Mouse (Mus musculus) kidney, adult 8-10 months (tissue): ENCODE measurements around the gene Apobec4.

ENCODE experiments used
- DNase-seq, 2 experiments: peaks; one replicate each; pipeline ENCODE4 v3.0.0; 2022

Gene Apobec4

DNA sequence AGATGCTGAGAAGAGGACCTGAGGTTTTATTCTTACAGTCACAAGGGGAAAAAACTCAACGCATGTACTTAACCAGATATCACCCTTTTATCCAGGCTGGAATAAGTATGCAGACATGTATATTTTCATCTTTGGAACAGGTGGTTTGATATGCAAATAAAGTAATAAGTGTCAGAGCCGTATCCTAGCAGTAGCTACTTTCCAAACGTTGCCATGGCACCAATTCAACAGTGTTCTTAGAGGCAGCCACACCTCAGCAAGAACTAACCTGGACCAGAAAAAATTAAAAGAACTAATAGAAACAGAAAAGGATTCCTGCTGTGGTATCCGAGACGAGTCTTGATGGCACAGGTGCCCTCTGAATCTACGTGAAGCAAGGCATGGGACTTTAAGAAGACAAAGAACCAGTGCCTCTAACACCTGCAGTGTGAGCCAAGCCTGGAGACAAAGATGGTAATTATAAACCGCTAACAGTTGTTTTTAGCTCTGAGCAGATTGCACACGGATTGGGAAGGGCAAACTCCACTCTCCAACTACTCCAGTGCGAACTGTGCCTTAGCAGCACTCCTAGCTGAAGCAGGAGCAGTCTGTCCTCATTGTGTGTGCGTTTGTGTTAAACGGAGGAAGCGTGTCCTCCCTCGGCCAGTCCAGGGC is at the start of gene Apobec4:
Gene Apobec4 (plus strand): TSS at position 240 of the 654 bp plus-strand sequence.
- DNase-seq: peak in 1 of 2 experiments; percentile 21

- no peak for DNase-seq
These were observed 49.3 kb upstream of the Apobec4 start for GRCm38 (mm10) chr1:152701066-152701465.

- no peak for DNase-seq
These were observed 47.4 kb upstream of the Apobec4 start for GRCm38 (mm10) chr1:152702920-152703319.

- no peak for DNase-seq
These were observed 46.4 kb upstream of the Apobec4 start for GRCm38 (mm10) chr1:152703941-152704340.

DNA sequence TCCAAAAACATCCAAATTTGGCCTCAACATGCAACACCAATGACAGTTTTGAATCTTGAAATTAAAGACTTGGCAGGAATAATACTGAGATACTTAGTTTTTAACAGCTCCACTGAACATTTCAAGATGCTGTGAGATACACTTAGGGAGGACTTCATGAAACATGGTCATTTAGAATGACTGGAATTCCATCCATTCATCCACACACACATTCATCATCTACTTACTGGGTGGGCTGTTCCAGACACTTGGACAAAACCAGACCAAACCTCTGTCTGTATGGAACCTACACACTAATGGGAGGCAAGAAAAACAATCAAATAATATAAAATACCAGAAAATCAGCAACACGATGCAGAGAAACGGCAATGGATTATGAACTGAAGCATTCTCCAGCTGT is 42.8 kb upstream of the Apobec4 start:
- DNase-seq: no peak

- DNase-seq: no peak
These were observed 39.3 kb upstream of the Apobec4 start for GRCm38 (mm10) chr1:152711037-152711436.

DNA sequence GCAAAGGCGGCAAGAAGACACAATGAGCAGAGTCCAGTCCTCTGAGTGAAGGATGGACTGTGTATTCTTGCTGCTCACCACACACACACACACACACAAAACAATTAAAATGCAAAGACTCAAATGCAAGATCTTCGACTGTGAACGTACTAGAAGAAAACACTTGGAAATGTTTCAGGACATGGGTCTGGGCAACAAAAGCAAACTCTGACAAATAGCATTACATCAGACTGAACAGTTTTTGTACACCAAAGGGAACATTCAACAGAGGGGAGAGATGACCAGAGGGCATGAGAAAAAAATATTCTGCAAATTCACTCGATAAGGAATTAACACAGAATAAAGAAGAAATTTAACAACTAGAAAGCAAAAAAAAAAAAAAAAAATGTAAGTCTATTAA is 36.4 kb upstream of the Apobec4 start:
- DNase-seq: no peak

- no peak for DNase-seq
These were observed 35.9 kb upstream of the Apobec4 start for GRCm38 (mm10) chr1:152714405-152714804.

- no peak for DNase-seq
These were observed 33.0 kb upstream of the Apobec4 start for GRCm38 (mm10) chr1:152717329-152717728.

DNA sequence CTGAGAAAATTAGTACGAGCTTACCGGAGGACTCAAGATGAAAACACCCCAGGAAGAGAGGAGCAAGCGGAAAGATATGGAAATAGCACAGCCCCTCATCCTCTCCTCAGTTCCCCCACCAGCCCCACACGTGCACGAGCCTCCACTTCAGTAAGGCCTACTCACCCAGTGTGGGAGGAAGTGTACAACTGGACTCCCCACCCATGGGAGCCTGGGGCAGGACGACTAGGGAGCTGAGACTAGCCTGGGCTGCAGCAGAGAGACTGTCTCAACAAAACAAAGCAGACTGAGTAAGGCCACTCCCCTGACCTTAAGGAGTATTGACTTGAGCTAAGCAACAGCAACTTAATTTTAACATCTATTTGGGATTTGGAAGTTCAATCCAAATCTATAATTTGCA is 32.2 kb upstream of the Apobec4 start:
- no peak for DNase-seq

- DNase-seq: no peak
These were observed 29.4 kb upstream of the Apobec4 start for GRCm38 (mm10) chr1:152720969-152721368.

- no peak for DNase-seq
These were observed 28.7 kb upstream of the Apobec4 start for GRCm38 (mm10) chr1:152721535-152722198.

DNA sequence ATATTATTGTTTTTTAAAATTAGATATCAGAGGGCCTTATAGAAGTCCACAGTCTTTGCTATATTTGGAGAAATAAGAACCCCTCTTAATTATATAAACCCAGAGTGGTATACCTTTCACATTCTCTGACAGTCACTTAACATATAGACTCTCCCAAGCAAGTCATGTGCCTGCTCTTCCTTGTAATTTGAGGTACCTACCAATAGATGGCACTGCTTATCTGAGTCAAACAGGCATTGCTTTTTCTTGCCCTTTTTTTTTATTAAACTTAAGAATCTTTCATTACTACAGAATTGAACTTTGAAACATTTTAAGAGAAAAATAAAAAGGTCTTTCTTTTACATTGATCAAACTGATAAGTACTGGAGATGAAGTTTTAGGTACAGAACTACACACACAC is 26.1 kb upstream of the Apobec4 start:
- DNase-seq: peak in 1 of 2 experiments; percentile 8

DNA sequence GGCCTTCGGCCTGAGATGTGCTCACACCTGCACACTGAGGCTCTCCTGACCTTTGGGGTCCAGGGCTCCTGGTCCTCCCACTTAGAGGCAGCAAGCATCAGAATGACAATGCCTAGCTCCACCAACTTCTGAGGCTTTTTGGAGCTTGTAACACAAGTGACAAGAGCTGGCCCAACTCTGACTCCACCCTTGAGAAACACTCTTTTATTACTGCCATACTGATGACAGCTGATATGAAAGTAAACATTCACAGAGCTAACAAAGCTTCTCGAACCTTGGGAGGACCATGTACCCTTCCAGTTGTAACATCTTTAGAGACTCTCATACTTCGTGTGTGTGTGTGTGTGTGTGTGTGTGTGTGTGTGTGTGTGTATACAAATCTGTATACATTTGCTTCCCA is 24.3 kb upstream of the Apobec4 start:
- DNase-seq: no peak

DNA sequence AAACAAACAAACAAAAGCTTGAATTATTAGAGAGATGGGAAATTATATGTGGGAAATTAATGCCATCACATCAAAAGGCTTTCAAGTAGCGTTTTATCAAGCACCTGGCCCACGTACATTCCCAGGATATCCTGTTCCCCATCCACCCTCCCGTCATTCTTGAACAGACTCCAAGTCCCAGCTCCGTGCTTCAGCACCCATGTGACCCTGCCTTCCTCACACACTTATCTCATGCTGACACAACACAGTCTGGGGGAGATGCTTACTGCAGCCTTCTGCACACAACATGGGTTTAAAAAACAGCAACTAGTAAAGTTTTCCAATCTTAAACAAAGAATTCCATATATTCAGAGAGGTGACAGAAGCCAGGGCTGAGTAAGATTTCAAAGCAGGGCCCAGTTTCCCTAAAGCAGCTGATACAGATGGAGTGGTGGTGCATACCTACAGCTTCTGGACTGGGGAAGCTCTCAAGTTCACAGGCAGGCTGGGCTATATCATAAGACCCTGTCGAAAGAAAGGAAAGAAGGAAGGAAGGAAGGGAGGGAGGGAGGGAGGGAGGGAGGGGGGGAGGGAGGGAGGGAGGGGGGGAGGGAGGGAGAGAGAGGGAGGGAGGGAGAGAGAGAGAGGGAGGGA is 22.6 kb upstream of the Apobec4 start:
- peak; percentile 12 to 13 for DNase-seq

DNA sequence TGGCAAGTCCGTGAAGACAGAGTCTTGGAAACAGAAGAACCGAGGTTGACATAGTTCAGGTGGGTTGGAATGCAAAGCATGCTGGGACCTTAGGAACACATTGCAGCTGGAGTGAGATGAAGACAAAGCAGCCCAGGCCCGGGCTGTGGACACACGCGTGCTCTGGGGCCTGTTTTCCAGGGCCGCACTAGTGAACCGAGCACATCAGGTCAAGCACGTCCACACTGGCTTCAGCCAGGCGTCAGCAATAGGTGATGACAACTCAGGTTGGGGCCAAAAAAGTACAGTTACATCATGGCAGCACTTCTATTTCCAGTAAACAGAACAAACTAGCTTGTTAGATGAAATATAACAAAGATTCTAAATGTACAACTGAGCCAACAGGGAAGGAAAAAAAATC is 11.6 kb upstream of the Apobec4 start:
- DNase-seq: no peak

DNA sequence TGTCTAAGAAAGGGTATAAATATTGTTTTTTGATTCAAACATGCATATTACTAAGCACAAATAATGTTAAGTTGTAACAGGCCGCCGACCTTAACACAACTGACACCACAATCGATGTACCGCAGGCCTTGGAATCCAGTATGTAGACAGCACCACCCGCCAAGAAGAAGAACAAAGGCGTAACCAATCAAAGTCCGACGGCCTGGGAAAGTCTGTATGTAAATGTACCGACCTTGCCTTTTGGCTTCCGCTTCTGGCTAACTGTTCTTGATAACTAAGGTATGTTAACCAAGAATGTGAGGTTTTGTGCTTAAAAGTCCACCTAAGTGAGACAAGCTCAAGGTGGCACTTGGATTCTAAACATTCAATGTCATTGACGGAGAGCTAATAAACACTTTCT is 11.0 kb upstream of the Apobec4 start:
- DNase-seq: no peak

DNA sequence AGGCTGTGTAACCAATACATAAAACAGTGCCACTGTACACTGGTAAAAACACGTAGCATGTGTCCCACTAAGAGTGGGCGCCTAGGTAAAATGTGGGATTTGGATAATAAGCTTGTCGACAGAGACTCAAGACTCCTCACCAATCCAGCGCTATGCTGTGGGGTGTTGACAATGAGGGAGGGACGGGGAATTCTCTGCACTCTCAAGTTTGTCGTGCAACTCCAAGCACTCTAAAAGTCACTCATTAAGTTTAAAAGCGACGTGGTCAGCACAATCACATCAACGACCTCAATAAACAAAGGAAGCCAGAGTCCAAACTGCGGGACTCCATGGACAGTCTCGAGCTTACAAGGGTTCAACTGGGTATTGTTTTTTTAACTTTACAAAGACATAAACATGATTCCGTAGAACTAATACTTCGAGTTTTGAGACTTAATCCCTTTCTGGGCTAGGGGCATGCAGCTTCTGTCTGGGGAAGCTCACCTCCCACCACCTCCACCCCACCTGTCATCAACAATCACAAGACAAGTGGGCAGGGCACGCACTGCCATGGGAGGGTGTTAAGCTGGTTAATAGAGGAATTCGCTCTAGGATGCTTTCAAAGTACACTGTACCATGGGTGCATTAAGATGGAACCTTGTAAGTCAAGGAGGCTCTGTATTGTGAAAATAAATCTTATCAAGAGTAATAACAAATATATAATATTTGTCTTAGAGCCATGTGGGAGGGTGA is 7.1 kb upstream of the Apobec4 start:
- no peak for DNase-seq

- peak; percentile 71 to 90 for DNase-seq
These were observed 3.9 kb upstream of the Apobec4 start for GRCm38 (mm10) chr1:152746426-152746825.

DNA sequence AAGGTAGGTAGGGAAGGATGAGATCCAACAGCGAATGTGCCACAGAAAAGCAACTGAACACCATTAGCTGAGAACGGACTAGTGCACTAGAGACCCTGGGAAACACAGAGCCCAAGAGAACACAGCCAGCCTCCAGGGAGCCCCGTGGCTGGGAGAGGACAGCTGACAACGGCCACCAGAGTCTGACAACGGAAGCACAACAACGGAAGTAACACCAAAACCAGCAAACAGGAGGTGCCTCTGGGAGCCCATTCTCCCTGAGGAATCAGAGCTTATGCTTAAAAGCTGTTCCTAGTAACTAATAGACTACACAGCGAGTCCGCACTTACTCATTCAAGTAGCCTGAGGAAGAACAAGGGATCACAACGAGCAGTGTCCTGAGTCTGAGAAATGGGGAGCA is 1.1 kb upstream of the Apobec4 start:
- no peak for DNase-seq

DNA sequence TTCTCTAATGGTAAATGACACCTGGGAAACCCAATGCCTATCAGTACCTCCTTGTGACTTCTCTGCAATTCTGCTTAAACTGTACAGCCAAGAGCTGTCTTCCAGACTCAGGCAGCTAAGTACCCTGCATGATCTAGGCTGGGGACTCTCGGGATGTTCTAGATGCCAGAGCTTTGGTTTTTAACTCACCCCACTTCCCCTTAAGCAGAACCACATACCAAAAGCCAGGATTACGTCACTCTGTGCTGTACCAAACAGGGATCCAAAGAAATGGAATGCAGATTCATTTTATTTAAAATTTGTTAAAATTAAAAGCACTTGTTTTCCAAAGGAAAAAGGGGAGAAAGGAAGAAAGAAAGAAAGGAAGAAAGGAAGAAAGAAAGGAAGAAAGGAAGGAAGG is 11.4 kb downstream of the Apobec4 start:
- no peak for DNase-seq

GRCm38 (mm10) chr1:152766032-152766772 is 15.9 kb downstream of the Apobec4 start, which contains the start of the genes Rgl1 and Arpc5:
Gene Rgl1, minus strand, starts transcription at chr1:152766351.
Gene Arpc5, plus strand, starts transcription at chr1:152766542.
- peak; percentile 95 to 97 for DNase-seq
